Mouse (Mus musculus) right cerebral cortex, postnatal 25 days (tissue): ENCODE data around the gene Palld.

Experiments used
- DNase-seq: peaks from one replicate; pipeline ENCODE4 v3.0.0; 2022

The Palld gene

DNA sequence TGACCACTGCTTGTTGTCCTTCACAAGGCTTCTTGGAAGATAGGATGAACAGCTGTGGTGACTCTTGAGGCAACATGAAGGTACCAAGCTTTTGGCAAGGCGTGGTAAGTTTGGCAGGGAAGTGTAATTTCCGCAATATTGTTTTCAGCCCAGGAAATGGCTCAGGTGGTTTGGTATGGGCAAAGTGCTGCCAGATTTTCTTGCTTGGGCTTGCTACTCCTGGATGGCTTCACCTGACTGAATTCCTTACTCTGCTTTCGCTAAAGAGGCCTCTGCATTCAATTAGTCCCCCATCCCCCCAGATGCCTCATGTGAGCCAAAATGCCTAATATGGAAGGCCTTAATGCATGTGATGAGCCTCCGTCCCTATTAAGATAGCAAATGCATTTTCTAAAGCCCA is 322.7 kb downstream of the Palld start:
- DNase-seq: no peak

DNA sequence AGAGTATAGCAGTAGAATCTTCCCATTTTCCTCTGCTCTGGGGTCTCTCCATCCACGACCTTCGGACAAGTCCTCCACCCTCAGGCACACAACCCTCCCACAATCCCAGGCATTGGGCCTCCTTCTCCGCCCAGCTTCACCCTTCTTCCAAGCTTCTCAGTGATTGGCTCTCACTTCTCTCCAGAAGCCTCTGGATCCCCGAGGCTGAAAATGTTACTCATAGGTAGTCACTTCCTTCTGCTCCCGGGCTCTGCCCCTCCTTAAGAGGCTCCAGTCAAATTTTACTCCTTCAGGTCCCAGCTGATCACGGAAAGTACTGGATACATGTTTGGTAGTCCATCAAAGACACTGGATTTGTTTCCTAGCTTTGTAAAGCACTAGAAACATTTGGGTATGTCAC is 323.7 kb downstream of the Palld start:
- DNase-seq: no peak

DNA sequence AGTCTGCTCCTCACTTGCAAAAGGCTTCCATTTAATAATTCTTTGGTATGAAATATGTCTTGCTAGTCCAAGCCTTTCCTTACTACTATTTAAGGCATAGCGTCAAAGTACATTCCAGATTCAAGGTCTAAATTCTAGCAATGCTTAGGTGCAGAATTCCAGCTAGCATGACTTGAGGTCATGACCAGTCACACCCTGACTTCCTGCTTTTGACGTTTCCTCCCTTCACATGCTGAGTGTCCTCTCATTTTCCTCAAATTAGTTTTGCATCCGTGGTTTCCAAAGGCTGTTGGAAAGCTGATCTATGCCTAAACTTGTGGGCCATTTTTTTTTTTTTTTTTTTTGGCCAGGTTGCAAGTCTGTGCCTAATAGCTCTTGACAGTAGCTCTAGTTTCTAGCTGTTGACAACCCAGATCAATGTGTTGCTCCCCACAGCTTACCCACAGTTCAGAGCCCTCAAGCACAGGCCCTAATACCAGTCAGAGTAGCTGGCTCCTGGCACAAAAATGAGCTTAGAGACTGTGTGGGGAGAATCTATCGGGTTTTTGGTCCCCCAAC is 327.3 kb downstream of the Palld start:
- no peak for DNase-seq

DNA sequence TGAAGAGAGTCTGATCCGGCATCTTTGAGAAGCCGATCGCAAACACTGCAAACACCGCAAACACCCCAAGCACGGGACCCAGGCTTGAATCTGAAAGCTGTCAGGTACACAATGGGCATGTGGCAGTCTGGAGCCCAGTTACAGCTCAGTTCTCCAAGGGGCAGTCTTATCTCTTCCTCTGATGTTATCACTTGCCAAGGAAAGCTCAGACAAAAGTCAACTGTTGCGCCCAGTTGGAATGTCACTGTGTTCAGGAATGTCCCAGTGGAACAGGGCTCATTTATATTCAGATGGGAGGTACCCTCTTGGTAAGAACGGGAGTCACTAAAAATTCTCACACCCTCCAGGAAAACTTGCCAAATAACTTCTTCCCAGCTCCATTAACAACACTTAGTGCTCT is 328.0 kb downstream of the Palld start:
- DNase-seq: no peak

DNA sequence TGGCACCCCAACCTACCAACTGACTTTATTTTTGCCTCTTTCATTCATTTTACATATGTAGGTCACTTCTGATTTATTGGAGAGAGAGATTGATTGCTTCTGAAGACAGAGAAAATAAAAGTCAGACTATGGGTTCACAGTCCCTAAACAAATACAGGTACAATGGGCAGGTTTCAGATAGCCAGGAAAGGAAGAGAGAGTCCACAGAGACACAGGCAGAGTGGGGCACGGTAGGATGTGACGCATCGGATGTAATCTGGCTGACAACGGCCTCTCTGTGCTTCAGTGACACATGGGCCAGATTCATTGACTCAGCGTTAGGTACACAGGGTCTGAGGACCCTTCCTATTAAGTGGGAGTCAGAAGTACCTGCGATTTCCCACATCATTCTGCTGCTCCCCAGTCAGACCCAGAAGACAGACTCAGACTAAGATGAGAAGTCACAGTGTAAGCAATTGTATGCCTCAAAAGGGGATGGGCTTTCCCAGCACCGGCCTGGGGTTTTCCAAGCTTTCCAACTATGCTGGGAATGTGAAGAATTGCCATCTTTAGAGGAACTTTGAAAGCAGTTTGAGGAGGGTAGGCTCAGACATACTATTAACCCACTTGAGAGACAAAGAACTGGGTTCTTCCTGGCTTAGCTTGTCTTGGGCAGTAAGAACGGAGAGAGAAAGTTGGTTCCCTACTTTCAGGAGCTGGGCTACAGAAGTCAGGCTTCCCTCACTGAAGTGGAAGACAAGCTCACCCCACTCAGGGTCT is 329.1 kb downstream of the Palld start:
- DNase-seq: no peak

DNA sequence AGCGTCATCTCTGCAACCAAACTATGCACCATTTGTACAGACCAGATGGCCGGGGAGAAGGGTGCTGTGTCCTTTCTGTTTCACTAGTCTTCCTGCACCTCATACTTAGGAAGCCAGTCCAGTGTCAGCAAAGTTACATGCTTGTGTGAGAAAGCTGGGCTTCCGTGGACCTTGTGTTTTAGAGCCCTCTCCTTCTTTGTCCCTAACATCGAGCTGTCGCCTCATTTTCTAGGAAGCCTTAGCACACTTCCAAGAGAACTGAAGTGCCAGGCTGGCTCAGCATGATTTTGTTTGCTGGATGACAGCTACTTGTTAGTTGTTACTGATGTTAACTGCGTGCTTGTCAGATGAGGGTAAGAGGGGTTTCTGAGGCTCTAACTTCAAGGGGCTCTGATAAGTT is 329.8 kb downstream of the Palld start:
- no peak for DNase-seq

DNA sequence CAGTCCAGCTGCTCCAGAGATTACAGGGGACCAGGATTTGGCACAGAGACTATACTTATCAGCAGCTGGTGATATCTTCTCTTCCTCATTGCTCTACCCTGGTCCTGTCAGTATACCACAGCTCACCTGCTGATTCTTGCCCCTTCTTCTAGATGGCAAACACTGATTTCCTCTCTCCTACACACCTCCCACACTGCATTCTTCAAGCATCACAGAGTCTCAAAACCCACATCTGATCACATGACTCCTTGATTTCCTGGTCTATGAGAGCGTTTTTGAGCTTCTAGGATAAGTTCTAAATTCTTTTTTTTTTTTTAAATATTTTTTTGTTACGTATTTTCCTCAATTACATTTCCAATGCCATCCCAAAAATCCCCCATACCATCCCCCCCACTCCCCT is 331.9 kb downstream of the Palld start:
- no peak for DNase-seq

DNA sequence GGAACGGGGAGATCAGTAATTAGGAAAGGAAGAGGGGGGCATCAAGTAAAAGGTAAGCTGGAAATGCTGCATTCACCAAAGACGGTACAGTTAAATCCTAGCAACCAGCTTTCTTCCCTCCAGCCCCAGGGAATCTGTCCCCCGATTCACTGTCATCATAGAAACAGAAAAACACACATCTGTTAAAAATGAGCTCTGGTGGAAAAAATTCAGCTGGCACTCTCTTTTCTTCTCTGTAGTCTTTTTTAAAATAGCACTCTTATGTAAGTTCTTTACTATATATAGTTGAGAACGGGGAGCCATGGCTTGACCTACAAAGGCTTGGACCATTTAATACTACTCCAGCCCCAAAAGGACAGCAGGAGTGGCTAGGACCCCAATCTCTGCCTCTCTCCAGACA is 332.8 kb downstream of the Palld start:
- DNase-seq: no peak

DNA sequence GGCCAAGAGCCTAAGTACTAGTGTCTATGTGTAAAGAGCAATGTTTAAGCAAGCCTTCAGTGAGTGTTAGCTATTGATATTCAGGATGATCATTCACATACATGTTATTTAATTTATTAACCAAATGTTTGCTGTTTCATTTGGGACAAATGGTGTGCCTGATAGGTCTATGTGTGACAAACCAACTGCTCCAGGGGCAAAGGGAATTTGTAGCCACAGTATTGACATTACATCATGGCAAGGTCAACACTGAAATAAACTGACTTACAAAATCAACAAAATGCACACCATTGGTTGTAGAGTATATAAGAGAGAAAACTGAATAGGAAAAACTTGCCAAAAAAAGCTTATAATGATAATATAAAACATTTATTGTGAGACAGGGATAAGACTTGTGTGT is 333.3 kb downstream of the Palld start:
- DNase-seq: no peak

DNA sequence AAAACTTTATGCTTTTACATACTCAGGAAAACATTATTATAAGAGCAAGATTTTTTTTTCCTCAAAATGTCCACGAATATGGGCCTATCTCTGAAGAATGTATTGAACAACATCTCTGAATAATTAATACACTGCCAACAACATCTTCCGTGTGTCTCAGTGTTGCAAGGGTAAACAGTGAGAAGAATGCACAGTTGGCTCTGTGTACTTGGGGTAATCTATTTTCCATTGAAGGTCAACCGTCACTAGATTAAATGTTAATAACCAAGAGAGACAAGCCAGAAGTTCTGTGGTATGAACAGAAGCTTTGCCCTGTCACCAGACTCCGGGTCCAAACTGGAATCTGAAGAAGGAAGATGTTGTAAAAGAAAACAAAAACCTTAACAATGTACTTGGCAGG is 339.1 kb downstream of the Palld start:
- no peak for DNase-seq

DNA sequence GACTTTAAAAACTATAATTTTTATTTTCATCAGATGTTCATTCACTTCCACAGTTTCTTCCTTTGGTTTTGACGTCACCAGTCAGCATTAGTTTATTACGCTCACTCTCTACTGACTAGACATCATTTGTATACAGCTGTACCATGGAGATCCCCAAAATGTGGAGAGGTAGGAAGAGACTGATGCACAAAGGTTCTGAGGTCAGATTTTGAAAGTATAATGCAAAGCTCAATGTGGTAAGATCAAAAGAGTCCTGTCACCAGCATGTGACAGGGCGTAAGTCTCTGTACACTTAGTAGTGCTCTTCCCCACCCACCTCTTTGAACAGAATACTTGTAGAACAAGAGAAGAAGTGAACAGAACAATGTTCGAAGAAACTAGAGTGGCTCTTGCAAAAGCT is 339.9 kb downstream of the Palld start:
- no peak for DNase-seq

DNA sequence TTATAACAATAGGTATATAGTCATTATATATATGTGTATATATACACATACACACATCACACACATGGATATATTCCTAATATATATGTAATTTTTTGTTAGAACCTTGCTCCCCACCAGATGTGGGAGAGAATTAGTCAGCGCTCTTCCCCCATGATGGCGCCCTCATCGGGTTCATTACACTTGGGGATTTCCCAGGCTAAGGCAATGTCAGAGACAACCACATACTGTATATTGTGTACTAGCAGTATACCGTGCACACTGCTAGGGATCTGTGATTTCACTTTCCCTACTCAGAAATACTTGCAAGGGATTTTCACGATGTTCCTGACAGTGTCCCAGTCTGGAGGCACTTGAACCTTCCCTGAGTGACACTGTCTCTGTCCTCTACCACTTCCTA is 341.3 kb downstream of the Palld start:
- no peak for DNase-seq

DNA sequence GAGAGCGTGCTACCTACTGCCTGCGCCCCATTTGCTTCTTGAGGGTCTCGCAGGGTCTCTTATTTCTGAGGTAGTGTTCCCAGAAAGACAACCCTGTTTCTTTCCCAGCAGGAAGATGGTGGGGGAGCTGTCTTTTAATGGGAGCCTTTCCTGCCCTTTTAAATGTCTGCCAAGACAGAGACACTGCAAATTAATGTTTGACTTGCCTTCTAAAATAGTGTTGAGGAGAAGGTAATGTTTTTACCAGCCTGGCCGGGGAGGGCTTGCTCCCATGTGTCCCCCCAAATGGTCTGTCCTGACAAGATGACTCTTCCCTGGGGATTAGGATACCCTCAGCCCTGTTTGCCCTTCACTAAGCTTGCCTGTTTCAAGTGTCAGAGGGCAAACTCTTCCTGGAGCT is 342.5 kb downstream of the Palld start:
- no peak for DNase-seq

DNA sequence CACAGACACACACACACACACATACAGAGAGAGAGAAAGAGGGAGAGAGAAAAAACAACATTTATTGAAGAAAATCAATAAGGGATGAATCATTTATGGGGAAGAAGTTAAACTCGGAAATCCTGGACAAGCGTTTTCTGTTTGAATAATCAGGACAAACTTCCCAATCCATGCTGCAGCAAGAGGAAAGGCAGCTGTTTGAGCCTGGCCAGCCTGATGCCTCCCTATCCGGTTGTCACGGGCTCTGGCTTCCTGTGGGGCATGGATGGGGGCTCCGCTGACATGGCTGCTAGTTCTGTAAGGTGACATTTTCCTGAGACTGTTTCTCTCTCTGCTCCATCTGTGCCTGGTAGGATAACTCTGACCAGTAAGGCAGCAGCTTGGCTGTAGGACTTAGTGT is 343.0 kb downstream of the Palld start:
- DNase-seq: no peak

DNA sequence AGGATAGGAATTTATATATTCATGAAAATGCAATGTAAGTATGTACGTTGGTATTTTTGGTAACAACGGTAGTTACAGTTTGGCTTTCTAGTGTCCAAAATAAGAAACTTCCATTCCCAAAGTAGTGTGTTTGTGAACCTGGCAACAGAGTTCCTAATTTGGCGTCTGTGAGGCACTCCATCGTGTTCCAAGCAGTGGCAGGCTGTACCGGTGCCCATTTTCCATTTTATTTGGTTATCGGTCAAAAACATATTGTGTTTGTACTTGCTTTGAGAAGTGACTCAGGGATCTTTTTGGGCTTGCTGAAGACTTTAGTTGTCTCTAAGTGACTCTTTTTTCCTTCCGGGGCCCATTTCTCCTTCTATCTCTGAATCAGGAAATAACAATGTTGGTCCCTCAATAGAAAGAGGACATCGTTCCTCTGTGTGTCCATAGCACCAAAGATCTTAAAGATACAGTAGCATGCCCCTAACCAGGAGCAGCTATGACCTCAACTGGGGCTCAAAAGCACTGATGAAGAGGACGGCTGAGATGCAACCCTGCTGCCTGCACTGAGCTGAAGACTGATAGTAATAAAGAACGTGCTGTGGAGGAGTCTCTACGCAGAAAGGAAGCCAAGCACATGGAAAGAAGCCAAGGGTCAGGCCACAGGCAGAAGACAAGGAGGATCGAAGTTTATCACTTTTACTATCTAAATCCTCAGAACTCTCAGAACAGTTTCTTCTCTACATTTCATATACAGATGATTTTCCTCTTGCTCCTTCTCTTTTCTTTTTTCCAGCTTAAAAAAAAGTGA is 344.2 kb downstream of the Palld start:
- no peak for DNase-seq

DNA sequence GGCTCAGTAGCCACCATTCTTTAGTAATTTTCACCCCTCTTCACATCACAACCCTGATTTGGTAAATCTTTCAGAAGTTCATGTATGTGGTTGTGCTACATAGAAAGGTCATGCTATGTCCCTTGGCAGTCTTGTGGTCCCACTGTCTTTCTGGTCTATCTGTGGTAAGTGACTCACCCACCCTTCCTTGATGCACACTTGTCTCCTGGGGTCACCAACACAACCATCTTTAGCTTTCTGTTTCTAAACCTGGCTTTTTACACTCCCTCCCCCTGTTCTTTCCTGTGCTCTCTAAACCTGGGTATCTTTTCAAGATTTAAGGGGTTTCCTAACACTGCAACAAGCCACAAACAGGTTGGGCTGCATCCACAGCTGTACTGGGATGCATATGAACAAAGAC is 345.5 kb downstream of the Palld start:
- DNase-seq: no peak

DNA sequence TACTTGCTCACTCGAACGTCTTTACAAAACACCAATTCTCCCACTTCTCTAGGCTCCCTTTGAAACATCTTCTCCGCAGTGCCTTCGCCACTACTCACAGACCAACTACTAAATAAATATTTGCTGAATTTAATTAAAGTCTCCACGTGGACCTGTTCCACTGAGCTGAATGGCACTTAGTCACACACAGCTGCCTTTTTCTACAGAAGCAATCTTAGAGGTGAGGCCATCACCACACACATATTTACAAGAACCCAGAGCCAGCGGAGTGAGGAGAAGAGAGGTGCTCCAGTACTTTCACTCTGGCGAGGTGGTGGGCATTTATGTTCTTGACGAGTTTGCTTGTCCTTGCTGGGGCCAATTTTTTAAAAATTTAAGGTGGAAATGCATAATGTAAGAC is 346.3 kb downstream of the Palld start:
- DNase-seq: no peak

DNA sequence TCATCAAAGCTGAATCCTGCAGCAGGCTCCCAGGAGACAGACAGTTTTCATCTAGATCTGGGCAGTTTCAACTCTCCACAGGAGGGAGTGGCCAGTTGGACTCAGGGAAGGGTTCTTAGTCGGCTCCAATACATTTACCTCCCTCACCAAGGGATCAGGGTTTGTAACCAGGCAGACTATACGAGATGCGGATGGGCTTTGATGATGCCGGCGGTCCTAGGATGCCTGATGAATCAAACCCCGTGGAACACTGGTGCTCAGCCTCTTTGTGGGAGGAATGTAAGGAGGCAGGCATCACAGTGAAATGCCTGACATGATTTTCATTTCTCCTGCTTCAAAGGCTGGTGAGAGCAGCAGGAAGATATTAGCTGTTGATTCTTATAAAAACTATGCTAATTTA is 347.1 kb downstream of the Palld start:
- no peak for DNase-seq

DNA sequence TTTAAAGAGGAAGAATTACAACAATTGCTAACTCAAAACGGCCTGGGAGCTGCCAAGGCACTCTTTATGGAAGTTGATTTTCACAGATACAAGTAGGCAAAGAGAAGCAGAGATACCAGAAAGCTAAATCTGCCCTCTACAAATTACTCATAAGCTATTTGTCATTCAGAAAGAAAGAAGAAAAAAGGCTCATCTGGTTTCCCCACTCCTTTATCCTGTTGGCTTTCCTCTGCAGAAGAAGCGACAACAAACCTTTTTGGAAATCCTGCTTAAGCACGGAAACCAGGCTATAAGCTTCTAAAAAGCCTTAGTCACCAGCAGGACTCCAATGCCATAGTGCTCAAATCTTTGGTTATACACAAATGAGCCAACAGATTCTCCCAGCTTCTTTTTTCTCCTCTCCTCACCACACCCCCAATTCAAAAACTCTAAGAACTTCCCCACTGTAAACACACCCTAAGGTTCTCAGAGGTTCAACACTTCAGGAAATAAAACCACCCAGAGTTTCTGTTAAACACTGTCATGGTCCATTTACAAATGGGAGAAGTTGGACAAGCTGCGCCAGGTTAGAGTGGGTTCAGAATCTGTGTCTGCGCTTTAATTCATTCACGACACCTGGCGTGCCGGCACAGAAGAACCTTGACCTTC is 349.6 kb downstream of the Palld start:
- DNase-seq: no peak

DNA sequence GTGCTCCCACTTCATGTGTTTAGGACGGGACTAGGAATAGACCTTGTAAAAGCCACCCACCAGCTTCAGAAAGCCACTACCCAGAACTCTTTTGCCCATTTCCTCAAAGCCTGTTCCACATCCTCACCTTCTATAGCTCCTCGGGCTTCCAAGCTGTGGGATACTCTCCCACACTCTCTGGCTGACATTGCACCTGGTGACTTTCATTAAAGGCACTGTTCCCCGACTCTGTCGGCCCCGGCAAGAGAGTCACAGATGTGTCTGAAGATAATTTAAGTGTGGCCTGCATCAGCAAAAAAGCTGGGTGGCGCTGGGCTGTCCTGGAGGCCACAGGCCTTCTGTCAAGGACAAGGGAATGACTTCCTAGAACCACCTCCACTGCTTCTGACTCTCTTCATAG is 350.3 kb downstream of the Palld start:
- no peak for DNase-seq

DNA sequence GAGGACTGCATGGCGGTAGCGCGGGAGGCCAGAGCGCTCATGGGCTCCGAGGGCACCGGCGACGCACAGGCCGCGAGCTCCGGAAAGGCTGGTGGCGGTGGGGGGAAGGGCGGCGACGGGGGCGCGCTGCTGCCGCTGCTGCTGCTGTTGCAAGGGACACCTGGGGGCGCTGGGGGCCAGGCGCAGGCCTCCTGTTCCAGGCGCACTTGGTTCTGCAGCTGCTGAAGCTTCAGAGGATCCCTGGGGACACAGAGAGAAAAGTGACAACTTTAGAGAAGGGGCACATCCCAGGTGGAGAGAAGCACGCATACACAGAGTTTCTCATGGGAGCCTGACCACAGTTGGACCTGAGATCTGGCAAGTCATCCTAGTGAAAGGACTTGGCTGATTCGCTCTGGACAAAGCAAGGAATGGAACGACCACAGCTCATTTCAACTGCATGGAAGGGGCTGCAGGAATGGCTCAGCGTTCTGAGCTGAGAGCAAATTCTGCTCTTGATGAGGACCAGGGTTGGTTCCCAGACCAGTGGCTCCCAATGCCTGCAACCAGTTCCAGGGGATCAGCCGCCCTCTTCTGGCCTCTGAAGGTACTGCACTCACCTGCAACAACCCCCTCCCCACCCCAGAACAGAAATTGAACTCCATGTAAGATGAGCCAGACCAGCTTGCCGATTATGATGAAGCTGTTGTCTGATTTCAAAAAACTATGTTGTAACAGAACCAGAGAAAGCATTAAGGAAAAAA is 352.3 kb downstream of the Palld start:
- no peak for DNase-seq

DNA sequence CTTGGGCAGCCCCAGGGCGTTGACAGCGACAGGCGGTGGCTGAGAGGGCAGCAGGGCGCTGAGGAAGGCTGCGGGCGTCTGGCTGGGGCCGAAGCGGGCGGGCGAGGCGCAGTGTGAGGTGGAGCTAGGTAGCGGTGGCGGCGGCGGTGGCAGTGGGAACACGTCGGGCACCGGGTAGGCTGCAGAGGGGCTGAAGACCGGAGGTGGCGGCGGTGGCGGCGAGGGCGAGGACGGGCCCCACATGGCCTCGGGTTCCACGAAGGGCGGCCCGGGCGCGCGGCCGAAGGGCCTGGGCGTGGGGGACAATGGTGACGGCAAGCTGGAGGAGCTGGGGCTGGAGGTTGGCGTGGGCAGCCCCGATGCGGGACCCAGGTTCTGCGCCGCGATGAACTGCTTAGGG is 352.9 kb downstream of the Palld start:
- DNase-seq: no peak

DNA sequence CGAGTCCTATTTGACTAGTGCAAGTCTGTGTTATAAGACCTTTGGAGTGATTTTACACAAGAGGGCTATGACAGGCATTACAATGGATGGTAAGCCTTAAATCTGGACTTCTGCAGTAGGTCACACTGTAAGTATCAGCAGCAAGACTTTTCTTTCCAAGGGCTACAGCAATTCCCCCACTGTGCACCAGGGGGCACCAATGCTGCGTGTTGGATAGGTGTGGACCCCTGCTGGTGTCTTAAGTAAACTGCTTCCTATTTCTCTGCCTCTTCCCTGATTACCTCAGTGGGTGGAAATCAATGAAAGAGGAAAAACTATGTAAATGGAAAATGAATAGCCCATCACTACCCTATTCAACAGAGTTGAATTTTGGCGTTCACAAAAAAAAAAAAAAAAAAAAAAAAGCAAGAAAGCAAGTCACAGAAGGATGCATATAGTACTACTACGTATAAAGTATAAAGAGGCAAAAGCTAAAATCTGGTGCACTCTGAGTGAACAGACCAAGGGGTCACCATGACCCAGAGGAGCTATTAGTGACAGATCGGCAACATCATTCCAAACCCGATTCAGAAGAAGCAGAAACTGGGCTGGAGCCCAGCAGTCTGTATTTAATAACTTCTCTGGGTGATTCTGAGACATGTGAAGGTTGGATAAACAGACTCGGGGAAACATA is 362.5 kb downstream of the Palld start:
- peak; percentile 82 for DNase-seq
